Mouse (Mus musculus) common myeloid progenitor, adult 5-6 weeks (primary cell): ENCODE data around the gene Gripap1. TPM values are rescaled to one million over a fixed set of nuclear protein-coding genes. Genes with fewer than 3 reads are reported as not detected.
"Not testable (repeated sequence)": the region's sequence is repeated elsewhere in the genome, so short reads cannot be mapped to it uniquely, and the experiment has no call there.

Experiments
- ATAC-seq: replicated peaks from 2 replicates; pipeline ENCODE4 v1.8.0; 2016; ENCODE audit warnings: low read depth, mild to moderate bottlenecking, moderate TSS enrichment, inconsistent platforms; ENCODE audit not compliant: poor library complexity, severe bottlenecking
- total RNA-seq: library from RNA; stranded (forward); fragments of 200-1000, 187-1606 nt; gene quantifications from 2 replicates; pipeline ENCODE4 v1.2.3, GENCODE M21; 2017

Gene Gripap1
- total RNA-seq, 1 experiment from 2014 or later, result 73.1 TPM

DNA sequence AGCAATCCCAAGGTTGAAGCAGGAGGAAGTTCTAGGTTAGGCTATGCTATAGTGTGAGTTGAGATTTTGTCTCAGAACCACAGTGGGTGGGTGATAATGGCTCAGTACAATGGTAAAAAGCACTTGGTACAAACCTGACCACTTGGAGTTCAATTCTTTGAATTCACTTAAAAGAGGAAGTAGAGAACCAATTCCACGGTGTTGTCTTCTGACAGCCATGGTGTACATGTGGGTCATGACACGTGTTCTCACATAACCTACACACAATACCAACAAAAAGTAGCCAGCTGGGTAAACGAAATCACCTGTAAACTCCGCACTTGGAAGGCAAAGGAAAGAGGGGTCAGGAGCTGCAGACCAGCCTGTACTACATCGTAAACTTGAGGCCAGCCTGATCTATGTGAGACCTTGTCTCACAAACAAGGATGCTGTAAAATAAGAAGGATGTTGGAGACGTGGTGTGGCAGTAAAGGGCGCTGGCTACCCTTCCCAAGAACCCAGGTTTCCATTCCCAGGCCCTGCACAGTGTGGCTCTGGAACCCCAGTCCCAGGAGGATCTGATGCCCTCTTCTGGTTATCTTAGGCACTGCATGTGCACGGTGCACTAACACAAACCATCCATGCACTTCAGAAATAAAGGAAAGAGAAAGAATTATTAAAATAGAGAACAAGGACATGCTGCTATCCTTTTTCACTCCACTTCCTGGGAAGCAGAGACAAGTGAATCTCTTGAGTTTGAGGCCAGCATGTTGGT is 13.1 kb upstream of the Gripap1 start:
- peak; percentile 63 for ATAC-seq

DNA sequence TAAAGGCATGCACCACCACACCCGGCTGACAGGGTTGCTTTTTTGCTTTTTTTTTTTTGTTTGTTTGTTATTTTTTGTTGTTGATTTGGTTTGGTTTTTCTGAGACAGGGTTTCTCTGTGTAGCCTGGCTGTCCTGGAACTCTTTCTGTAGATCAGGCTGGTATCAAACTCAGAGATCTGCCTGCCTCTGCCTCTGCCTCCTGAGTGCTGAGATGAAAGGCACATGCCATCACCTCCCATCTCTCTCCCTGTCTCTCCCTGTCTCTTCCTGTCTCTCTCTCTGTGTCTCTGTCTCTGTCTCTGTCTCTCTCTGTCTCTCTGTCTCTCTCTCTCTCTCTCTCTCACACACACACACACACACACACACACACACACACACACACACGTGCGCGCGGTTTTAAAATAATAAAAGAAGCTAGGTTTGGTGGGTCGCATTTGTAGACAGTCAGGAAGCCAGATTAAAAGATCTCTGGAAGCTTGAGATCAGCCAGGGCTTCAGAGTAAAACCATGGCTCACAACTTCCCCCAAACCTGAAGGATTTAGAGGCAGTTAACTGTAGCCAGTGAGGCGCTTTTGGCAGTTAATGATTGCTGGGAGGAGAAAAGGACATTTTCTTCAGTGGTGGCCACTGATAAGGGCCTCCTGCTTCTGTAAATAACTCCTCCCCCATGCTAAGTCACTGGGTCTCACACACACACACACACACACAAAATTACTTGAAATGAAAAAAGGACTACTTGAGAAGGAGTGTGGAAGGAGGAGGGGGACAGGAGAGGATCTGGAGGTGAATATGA is 10.9 kb upstream of the Gripap1 start:
- peak; percentile 79 for ATAC-seq

DNA sequence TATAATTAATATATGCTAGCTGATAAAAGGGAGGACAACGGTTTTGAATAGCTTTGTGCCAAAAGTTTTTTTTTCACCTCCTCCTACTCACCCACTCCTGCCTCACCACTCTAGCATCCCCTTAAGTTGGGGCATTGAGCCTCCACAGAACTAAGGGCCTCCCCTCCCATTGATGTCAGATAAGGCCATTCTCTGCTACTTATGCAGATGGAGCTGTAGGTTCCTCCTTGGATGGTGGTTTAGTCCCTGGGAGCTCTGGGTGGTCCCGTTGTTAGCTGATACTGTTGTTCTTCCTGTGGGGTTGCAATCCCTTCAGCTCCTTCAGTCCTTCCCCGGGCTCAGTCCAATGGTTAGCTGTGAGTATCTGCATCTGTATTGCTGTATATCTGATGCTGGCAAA is 10.3 kb upstream of the Gripap1 start:
- ATAC-seq, result 0 out of 2 replicates have a peak, but pooled peaks have one; percentile 6

DNA sequence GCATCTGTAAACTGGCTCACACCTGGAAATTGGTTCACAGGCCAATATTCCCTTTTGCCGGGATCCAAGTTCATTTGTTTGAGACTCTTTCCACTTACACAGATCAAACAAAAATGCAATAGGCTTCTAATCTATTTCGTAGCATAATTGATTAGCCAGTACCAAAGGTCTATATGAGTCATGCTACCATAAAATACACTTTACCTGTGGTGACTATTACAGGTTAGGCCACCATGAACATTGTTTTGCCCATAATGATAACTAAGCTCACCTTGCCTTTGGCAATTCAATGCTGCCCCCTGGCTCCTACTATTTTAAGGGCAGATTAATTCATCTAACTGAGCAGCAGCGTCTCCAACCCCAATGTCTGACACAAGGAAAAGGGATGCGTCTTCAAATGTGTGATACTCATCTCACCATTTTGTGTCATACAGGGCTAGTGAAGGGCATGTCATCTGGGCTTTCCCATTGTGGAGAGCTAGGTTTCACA is 6.9 kb upstream of the Gripap1 start:
- no peak for ATAC-seq

DNA sequence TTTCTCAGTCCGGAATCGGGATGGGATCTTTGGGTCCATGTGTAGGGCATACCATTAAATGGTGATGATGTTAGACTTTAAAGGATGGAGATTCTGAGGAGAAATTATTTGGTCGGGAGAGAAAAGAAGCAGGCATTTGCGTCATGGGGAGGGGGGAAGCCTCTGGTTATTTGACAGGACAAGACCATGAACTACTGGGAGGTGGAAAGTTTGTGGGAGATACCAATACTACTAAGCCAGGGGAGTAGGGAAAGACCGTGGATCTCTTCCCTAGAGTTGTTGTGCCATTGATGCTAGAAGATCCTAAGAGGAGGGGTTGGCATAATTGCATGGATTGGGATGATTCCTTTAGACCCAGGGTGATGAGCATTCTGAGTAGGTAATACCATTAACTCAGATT is 744 bp downstream of the Gripap1 start:
- no peak for ATAC-seq

DNA sequence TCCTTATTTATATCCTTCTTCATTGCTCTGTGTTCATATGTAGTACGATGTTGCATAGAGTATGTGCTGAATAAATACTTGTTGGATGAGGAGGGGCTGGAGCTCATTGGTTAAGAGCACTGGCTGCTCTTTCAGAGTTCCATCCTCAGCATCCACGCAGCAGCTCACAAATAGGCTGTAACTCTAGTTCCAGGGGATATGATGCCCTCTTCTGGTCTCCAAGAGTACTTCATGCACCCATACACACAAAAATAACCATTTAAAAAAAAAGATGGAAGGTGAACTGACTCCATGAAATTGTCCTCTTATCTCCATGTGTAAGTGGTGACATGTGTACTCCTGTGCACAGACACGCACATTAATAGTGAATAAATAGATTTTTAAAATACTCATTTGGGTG is 3.8 kb downstream of the Gripap1 start:
- peak; percentile 64 for ATAC-seq

DNA sequence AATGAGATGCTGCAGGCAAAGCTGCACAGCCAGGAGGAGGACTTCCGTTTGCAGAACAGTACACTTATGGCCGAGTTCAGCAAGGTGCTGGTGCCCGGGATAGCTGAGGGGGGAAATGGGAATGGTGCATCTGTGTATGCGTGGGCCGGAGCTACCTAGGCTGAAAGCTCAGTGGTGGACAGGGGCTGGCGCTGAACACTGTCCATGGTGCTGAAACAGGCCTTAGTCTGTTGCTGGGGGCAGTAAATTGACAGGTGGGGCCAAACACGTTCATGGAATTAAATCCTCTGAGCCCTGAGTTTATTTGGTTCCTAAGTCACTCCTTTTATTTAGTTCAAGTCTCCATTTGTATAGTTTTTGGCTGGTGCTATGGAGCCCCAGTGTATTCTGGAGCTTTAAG is 5.5 kb downstream of the Gripap1 start:
- 0 out of 2 replicates have a peak, but pooled peaks have one; percentile 52 for ATAC-seq

DNA sequence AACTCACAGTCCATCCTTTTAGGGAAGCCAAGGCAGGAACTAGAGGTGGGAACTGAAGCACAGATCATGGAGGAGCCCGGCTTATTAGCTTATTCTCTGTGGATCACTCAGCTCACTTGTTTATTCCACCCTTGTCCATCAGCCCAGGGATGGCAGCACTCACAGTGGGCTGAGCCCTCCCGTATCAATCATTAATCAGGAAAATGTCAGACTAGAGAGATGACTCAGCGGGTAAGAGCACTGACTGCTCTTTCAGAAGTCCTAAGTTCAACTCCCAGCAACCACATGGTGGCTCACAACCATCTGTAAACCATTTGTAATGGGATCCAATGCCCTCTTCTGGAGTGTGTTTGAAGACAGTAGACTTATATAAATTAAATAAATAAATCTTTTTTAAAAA is 7.8 kb downstream of the Gripap1 start:
- no peak for ATAC-seq

DNA sequence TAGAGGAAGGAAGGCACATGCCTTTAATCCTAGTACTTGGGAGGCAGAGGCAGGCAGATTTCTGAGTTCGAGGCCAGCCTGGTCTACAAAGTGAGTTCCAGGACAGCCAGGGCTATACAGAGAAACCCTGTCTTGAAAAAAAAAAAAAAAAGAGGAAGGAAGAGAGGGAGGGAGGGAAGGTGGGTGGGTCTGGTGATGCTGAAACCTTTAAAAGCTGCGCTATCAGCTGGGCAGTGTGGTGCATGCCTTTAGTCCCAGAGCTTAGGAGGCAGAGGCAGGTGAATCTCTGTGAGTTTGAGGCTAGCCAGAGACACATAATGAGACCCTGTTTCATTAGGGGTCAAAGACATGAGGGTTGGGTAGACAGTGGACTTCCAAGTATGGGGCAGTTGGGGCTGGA is 12.6 kb downstream of the Gripap1 start:
- not testable (repeated sequence) for ATAC-seq

DNA sequence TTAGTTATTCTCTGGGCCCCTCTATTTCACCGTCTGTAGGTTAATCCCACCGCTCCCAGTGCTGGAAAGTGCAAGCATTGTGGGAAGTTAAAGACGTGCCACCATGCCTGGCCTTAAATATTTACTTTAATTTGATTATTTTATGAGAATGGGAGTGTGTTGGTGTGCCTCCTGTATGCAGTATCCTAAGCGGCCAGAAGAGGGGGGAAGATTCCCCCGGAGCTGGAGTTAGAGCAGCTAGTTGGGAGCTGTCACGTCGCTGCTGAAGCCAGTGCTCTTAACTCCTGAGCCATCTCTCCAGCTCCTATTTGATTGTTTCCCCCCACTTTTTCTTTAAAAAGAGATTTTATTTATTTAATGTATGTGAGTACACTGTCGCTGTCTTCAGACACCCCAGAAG is 25.5 kb downstream of the Gripap1 start:
- peak; percentile 63; the same call in 1 of the 2 replicates for ATAC-seq

DNA sequence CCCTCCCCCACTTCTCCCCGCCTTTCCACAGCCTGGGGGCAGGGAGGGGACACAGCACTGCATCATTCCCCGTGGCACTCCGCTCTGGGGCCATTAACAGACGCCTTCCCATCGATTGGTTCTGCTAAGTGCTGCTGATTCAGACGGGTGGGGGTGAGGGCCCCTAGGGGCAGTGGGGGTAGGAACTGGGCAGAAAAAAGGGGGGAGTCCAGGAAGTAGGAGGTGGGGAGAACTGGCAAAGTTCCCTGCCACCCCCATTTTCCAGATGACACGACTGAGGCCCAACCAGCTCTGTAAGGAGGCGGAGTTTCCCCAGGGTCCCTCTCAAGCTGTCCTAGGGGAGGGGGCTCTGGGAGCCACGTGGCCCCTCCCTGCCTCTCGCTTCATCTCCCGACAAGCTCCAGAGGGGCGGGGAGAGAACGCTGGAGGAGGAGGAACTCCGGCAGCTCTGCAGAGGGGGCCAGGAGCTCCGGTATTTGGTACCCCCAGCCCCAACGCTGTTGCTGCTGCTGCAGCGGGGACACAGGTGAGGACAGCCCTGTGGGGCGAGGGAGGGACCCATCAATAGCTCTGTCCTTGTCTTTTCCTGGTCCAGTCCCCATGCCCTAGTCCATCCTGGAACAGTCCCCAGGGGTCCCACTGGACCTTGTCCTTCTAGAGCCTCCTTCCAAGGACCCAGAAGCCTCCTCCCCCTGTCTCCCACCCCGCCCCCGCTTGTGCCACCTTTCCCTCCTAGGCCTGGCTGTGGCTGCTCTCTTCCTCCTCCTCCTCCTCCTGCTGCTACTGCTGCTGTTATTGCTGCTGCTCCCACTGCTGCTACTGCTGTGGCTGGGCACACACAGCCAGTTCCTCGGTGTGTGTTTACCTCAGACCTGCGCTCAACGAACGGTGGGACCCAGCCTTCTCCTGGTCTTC is 32.6 kb downstream of the Gripap1 start, which contains the start of gene Kcnd1:
Kcnd1 (plus strand) TSS at position 425 of the 915 bp plus-strand sequence.
- 0 out of 2 replicates have a peak, but pooled peaks have one; percentile 29 for ATAC-seq

DNA sequence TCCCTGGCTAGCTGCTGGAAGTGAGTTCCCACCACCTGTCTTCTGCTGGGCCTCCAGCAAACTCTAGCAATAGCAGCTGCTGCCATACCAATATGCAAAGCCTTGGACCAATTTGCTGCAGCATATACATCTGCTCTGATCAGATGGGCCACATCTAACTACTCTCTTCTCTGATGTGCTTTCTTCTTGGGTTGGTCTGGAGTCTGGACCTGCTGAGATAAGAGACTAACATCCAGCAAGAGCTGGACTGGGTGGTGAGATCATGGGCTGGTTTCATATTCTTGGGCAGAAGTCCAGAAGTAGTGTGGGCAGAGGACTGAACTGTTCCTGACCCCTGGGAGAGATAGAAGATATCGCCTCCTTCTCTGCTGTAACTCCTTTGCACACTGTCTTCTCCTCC is 47.6 kb downstream of the Gripap1 start:
- ATAC-seq, result no peak

DNA sequence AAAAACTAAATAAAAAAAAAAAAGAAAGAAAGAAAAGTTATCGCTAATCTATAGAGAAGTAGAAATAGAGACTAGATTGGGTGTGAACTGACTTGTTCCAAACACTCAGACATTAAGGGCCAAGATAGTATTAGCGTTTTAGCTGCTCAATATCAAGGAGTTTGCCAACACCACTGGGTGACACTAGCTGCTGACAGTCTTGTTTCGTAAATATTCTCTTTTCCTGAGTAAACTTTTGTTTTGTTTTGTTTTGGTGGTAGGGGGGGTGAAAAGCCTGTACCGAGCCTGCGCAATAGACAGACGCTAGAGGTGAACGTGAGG is 51.2 kb downstream of the Gripap1 start:
- ATAC-seq, result no peak

DNA sequence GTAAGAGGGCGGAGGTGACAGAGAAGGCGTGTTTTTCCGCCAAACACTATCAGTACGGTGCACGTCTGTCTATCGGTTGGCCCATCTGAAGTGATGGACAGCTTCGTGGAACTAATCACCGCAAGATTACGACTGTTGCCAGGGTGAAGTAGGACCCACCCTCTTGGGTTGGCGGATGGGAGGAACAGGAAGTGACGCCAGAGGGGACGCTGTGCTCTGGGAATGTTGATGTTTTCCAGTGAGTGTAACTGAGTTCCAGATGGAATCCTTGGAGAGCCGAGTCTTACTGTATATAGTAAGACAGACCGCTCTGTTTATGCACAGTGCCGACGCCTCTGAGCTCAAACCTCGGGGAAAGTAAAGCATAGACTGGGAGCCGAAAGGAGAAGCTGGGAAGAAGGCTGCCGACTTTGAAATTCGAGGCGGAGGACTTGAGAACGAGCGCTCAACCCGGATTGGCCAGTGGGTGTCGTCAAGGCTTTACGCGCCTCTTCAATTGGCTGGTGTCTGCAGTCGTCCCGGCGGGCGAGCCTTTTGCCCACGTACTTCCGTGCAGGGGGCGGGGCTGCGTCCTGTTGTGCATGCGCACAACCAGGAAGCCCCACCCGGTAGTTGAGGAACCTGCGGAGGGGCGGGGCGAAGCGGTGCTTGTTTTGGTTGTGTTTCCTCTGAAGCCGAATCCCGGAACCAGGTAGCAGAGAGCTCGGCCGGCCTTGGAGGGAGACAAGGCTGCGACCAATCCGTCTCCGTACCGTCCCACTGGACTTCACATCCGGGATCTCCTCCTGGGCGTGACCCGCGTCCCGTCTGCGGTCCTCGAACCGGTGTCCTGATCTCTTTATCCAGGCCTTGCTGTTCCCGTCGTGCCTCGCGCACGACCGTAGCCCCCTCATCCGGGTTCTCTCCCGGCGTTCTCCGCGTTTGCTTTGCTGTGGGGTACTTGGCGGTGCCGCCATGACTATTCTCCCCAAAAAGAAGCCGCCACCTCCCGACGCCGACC is 51.9 kb downstream of the Gripap1 start, which contains the start of gene Otud5:
Otud5 (plus strand) TSS at position 202 of the 1,000 bp plus-strand sequence.
- ATAC-seq, result peak; percentile 87

DNA sequence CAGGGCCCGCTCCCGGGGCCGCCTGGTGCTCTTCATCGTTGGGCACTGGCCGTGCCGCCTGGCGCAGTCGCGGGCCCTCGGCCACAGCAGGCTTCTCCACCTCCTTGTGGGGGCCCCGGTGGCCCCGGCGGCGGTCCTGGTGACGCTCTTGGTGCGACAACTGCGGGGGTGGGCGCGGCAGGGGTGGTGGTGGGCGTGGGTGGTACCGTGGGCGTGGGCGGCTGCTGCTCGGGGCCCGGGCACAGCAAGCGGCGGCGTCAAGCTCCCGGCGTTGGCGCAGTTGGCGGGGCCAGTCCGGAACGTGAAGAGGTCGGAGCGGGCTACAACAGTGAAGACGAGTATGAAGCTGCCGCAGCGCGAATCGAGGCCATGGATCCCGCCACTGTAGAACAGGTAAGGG is 52.8 kb downstream of the Gripap1 start:
- ATAC-seq, result no peak

DNA sequence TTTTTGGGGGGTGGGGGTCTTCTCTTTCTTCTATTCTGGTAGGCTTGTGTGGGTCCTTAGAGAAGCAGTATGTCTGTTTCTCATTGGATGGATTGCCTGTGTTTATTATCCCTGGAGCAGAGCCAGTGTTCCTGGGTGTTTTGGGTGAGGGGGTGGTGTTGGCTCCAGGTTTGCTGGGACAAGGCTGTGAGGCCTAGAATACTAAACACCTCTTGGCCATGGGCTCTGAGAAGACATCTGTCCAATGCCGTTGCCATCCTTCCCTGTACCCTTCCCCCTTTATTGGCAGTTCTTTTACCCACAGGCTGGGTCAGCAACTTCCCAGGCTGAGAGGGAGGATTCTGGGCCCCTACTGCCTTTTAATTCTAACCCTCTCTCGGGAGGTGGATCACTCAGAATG is 58.3 kb downstream of the Gripap1 start:
- no peak for ATAC-seq

DNA sequence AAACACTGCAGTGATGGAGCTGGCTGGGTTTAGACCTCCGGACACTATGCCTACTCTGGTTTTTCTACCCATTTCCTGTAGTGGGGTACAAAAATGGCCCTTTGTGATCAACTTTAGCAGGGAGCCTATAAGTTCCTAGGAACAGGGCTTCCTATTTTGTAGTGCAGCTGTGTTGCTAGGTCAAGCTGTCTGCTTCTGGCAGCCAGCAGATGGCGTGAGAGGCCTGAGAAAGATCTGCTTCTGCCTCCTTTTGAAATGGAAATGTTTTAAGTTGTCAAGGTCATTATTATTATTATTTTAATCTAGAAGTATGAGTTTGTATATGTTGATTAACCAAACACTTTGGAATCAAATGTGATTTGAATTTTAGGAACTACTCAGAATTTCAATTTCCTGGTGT is 65.0 kb downstream of the Gripap1 start:
- peak; percentile 71 for ATAC-seq

DNA sequence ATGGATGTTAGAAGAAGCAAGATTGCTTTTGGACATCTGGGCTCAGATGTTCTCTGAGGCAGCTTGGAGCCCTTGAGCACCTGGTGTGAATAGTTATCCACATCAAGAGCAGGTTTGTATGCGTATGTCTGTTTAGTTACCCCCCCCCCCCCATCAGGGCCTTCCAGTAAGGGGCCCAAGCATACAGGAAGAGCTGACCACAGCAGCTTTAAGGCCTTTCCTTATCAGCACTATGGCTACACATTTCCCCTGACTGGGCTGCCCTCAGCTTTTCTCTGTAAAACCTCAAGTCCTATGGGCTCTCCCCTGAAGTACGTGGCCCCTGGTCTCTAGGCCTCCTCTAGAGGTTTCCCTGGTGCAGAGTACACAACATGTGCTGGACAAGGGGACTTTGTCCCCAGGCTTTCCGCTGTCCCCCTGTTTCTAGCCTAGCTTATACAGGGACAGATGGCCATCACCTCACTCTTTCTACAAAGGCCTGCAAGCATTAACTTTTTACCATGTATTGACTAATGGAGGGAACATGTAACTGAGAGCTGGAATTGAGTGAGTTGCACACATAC is 69.7 kb downstream of the Gripap1 start:
- ATAC-seq, result peak; percentile 76

DNA sequence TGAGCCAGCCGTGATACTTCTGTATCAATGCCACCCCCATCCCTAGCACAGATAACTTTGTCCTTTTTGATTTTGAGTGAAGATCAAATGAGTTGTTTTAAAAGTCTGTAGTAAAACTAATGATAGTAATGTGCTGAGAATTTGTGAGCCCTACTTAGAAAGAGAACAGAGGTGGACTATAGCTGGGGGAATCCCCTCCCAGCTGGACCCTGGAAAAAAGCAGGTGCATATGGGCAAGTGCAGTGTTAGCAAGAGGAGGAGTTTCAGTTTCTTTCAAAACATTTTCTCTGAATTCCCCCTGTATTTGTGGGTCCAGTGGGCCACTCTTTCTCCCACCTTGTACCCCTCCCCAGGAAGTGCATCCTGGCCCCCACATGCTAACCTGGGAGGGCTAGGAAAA is 73.6 kb downstream of the Gripap1 start:
- no peak for ATAC-seq
